Mouse (Mus musculus): ENCODE measurements around the gene Iqck.

DNA sequence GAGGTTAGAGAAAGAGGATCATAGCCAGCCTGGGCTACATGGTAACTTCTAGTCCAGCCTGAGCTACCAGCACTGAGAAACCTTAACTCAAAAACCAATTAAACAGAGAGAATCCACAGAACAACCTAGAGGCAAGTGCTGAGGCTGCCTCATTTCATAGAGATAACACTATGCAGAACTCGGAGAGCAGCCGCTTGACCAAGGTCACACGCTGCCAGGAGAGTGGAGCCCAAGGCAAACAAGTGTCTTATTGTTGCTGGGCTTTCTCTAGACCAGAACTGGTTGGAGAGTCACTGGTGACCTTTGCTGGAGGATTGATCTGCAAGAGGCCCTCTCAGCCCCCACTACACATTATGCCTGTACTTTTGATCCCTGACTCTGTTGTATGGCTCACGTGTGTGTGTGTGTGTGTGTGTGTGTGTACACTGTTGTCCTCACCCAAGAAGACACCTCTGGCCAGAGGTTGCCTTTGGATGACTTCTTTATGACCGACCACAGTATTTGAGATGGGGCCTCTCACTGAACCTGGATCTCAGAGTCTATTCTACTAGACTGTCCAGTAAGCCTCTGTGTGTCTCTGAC, 133.8 kb downstream of the Iqck start:
- TF ChIP-seq CTCF (IDR thresholded peaks at IDR 0.05; ENCODE audit: low read depth) (no peak), EP300 (IDR thresholded peaks at IDR 0.05; ENCODE audit: low read depth) (no peak)

Data from heart, postnatal 0 days (tissue).